Mouse (Mus musculus): ENCODE measurements at regions not wholly inside any gene's neighbourhood (a gene's known extent, or its start where the extent isn't known, plus 50 kb on each side); places are given as distances from the start of the nearest gene placed in this dataset.

- no peak for DNase-seq (ENCODE audit: low spot score)
These were observed 408.2 kb downstream of the Pdcd6ip start for GRCm38 (mm10) chr9:113299900-113300299.

GRCm38 (mm10) chr9:113295850-113296467 is 412.1 kb downstream of the Pdcd6ip start:
- DNase-seq (ENCODE audit: low spot score), result no peak

GRCm38 (mm10) chr9:113287397-113287796 is 420.7 kb downstream of the Pdcd6ip start:
- no peak for DNase-seq (ENCODE audit: low spot score)

DNA sequence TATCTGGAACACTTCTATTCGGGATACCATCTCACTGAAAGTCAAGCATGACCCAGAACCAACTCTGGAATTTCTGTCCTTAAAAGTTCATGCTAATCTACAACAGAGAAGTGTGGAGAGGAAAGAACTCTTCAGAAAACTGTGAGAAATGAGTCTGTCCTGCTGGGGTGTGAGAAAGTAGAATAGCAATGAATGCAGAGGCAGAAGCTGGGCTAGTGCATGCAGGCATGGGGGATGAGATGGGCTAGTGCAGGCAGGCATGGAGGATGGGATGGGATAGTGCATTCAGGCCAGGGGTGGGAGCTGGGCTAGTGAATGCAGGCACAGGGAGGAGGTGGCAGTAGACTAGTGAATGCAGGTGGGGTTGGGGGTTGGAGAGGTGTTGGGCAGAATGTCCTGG is 424.8 kb downstream of the Pdcd6ip start:
- DNase-seq (ENCODE audit: low spot score), result no peak

GRCm38 (mm10) chr9:113270595-113270994 is 437.5 kb downstream of the Pdcd6ip start:
- DNase-seq (ENCODE audit: low spot score), result no peak

DNA sequence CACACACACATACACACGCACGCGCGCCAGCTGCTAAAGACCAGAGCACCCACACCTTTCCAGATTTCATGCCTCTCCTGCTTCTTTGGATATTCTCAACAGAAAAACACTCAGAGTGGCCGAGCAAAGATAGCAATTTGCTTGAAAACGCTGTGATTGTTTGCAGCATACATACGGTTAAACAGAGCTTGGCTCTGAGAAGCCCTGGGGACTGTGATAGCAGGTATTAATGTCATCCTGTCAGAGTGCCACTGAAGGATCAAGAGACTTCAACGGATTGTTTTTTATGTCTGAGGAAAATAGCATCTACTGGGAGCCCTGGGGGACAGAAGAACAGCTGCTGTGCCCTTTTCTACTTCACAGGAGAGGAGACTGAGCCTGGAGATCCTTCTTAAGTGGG is 440.4 kb downstream of the Pdcd6ip start:
- DNase-seq (ENCODE audit: low spot score), result no peak

DNA sequence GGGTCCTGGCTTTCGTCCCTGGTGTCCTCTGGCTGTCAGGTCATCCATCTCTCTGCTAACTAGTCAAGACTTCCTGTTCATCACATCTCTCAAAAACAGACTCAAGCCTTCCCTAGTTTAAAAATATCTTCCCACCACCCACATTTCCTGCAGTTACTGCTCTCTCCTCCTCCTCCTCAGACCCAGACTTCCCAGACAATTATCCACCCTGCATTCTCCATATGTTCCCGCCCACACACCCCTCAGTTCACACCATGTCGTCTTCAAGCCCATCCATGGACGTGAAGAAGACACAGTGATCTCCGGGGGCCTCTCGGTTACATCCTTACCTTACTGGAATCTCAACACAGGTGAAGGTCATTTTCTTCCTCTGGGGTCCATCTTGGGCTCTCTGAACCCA is 444.4 kb downstream of the Pdcd6ip start:
- DNase-seq (ENCODE audit: low spot score), result no peak

- no peak for DNase-seq (ENCODE audit: low spot score)
These were observed 447.8 kb downstream of the Pdcd6ip start for GRCm38 (mm10) chr9:113260296-113260695.

GRCm38 (mm10) chr9:113258556-113258955 is 449.5 kb downstream of the Pdcd6ip start:
- DNase-seq (ENCODE audit: low spot score), result no peak

DNA sequence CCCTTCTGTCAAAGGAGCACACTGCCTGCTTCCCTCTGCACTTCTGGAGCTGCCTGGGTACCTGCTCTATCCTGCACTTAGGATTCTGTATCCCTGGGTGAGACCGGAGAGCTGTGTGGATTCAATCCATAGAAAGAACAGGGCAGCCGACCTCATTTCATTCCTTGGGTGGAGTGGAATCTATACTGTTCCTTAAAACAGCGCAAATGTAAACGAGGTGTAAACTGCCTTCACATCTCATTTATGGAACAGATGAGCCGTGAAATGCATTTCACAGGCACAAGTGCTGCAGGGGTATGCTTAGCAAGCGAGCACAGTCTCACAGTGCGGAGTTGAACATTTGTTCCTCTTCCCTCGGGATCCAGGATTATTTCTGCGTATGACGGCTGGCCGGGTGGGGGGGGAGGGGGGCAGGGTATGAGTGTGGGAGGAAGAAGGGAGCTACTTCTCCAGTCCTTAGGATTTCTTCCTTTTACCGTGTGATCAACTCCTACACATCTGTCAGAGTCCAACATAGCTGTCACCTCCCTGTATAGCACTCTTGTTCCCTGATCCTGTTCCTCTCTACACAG is 459.3 kb downstream of the Pdcd6ip start:
- no peak for DNase-seq (ENCODE audit: low spot score)

DNA sequence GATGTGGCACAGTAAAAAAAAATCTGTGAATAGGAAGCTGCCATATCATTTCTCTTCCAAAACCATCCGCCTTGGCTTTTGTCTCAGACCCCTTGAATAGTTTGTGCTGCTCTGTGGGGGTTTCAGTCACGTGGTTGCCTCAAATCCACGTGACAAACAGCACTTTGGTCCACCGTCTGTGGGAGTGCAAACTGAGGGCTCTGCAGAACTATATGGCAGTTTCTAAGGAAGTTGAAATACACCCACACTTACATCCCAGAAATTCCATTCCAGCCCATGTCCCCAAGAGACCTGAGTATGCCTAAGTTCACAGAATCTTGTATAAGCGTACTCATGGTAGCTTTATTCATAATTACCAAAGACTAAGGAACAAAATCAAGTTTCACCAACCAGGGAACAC is 460.1 kb downstream of the Pdcd6ip start:
- DNase-seq (ENCODE audit: low spot score), result no peak

DNA sequence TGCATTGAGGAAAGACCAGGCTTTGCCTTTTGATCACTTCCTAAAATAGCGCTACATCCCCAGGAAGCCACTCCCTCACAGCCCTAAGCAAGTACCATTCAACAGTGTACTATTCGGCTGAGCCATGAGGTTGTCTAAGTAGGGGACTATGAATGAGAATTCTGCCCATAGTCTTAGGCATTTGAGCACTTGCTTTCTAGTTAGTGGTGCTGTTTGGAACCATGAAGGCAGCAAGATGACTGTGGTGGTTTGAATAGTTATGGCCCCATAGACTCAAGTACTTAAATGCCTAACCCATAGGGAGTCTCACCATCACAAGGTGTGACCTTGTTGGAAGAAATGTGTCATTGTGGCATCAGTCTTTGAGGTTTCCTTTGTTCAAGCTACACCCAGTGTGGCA is 464.2 kb downstream of the Pdcd6ip start:
- no peak for DNase-seq (ENCODE audit: low spot score)

GRCm38 (mm10) chr9:113233370-113233769 is 474.7 kb downstream of the Pdcd6ip start:
- no peak for DNase-seq (ENCODE audit: low spot score)

DNA sequence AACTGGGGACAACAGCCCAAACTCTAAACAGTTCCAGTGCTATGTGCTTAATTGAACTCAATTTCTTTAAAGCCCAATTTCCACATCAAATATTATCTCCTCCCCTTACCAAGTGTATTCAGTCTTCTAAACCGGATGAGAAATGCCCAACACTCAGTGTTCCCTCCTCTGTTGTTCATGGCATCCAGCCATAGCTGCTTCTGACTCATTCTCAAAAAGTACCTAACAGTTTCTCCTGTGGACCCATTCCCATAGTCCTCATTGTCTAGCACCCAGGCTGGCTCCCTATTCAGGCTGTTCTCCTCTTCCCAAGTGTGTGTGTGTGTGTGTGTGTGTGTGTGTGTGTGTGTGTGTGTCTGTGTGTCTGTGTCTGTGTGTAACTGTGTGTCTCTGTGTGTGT is 478.7 kb downstream of the Pdcd6ip start:
- no peak for DNase-seq (ENCODE audit: low spot score)

DNA sequence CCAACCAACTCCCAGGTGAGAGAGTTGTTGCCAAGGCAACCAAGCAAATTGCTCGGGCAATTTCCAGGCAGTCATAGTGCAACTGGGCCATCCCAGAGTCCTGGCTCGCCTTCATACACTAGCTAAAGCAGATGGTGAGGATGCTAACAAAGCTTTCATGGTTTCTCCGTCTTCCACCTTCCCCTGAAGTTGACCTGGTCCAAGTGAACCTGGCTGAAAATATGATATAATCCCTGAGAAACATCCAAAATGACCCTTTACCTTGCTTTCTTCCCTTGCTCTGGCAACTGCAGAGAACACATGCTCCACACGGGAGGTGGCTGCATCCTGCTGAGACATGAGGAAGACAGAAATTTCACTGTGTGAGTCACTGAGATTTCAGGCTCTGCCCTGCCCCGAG is 494.1 kb downstream of the Pdcd6ip start:
- no peak for DNase-seq (ENCODE audit: low spot score)

GRCm38 (mm10) chr9:113212389-113212788 is 495.7 kb downstream of the Pdcd6ip start:
- no peak for DNase-seq (ENCODE audit: low spot score)

DNA sequence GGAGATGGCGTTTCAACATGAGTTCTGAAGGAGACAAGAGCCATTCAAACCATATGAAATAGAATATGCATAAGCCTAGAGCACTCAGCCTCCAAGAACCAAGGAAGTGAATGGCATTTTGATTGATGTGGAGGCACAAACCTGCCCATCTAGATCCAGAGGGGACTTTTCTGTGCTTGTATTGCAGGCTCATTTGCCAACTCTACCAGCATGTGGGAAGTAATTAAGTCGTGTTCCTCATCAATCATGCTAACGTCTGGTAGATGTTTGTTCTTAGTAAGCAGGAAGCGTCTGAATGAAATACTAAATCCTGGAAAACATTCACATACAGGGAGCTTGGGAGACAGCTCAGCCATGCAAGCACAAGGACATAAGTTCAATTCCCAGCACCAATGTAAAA is 499.9 kb downstream of the Pdcd6ip start:
- DNase-seq (ENCODE audit: low spot score), result no peak

- no peak for DNase-seq (ENCODE audit: low spot score)
These were observed 508.8 kb downstream of the Pdcd6ip start for GRCm38 (mm10) chr9:113199241-113199640.

- DNase-seq (ENCODE audit: low spot score), result no peak
These were observed 512.5 kb downstream of the Pdcd6ip start for GRCm38 (mm10) chr9:113195556-113195955.

DNA sequence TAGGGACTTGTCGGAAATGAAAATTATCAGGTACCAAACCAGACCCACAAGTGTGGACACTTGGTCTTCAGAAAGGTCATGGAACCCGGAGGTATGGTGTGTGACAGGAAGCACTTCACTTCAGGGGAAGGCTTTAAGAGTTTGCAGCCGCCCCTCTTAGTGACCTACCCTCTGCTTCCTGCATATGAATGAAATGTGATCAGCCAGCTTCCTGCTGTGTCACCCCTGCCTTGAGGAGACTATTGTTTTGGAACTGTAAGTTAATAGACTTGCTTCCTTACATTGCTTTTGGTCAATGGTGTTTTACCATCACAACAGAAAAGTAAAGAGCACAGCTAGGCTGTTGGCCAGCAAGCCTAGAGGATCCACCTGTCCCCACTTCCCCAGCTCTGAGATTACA is 515.3 kb downstream of the Pdcd6ip start:
- DNase-seq (ENCODE audit: low spot score), result no peak

- DNase-seq (ENCODE audit: low spot score), result no peak
These were observed 516.9 kb downstream of the Pdcd6ip start for GRCm38 (mm10) chr9:113191163-113191562.

- DNase-seq (ENCODE audit: low spot score), result no peak
These were observed 526.9 kb downstream of the Pdcd6ip start for GRCm38 (mm10) chr9:113181182-113181581.

GRCm38 (mm10) chr9:113177918-113178235 is 530.2 kb downstream of the Pdcd6ip start:
- DNase-seq (ENCODE audit: low spot score), result no peak

- no peak for DNase-seq (ENCODE audit: low spot score)
These were observed 530.7 kb downstream of the Pdcd6ip start for GRCm38 (mm10) chr9:113177181-113177917.

All from urinary bladder, postnatal 25 days (tissue).